Mouse (Mus musculus) bone marrow macrophage, adult 2 months (primary cell): ENCODE results near the gene Olfr1396.

Experiments used
- CTCF ChIP-seq: IDR thresholded peaks from 2 replicates; pipeline ENCODE4 v1.5.1; 2012; ENCODE audit warnings: low read depth, mild to moderate bottlenecking, low read length, moderate library complexity
- POLR2A ChIP-seq: IDR thresholded peaks from 2 replicates; pipeline ENCODE4 v1.6.1; 2012; ENCODE audit warnings: mild to moderate bottlenecking, low read depth, low read length, borderline replicate concordance

DNA sequence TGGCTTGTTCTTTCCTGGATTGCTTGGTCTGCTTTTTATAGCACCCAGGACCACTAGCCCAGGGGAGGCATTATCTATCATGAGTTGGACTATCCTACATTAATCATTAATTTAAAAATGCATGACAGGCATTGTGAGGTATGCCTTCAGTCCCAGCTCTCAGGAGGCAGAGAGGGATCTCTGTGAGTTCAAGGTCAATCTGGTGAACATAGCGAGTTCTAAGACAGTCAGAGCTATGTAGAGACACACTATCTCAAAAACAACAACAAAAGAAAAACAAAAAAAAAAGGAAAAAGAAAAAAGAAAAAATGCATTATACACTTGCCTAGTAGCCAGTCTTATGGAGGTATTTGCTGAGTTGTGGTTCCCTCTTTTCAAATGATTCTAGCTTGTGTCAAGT lies 30.3 kb downstream of the Olfr1396 start:
- no peak for TF ChIP-seq CTCF
- no peak for TF ChIP-seq POLR2A
